Mouse (Mus musculus) left cerebral cortex, adult 18-20 months (tissue): Measurements from ENCODE around the gene Nr5a1. TPM values are rescaled to one million over a fixed set of nuclear protein-coding genes. Genes with fewer than 3 reads are reported as not detected.
A peak's percentile ranks its signal among the peaks of the same experiment; 100 is the strongest.

ENCODE experiments used
- DNase-seq, 2 experiments: peaks; one replicate each; pipeline ENCODE4 v3.0.0; 2021 to 2022; ENCODE audit warnings: low spot score in 2 of 2, mixed read lengths in 1 of 2
- total RNA-seq, 2 experiments: library from RNA; stranded (reverse); gene quantifications; 2 replicates each; pipeline ENCODE4 v1.2.3; 2021

Nr5a1 gene
- total RNA-seq, 2 experiments from 2014 or later: not detected

DNA sequence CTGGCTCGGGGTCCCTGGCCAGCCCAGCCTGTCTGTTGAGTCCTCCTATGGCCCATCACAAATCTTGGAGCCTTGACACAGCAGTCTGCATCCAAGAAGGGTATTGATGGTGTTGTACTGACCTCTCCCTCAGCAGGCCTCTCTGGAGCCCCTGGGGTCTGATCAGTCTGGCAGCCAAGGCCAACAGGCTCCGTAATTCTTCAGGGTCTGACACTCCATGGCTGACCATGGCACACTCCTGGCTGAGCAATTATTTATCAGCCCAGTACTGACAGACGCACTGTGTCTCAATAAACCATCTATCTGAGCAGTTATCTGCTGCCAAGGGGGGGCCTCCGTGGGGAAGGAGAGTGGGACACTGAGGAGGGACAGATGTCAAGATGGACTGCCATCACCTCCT lies 9.3 kb downstream of the Nr5a1 start:
- DNase-seq: no peak

DNA sequence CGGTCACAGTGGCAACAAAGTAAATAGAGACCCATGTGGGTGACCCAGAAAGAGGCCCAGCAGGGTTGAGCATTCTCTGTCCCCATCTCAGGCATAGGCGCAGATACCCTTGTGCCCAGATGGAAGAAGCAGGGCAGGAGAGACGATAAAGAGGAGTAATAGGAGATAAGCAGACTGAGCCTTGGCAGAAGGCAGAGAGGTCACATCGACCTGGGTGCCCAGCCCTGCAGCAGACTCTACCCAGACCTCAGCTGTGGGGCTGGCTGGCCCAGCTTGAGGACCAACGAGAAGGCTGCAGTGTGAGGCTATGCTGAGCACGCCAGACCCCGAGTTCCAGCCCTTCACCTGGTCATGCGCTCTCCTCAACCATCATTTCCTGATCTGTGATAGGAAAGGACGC lies 10.0 kb downstream of the Nr5a1 start:
- DNase-seq: no peak

DNA sequence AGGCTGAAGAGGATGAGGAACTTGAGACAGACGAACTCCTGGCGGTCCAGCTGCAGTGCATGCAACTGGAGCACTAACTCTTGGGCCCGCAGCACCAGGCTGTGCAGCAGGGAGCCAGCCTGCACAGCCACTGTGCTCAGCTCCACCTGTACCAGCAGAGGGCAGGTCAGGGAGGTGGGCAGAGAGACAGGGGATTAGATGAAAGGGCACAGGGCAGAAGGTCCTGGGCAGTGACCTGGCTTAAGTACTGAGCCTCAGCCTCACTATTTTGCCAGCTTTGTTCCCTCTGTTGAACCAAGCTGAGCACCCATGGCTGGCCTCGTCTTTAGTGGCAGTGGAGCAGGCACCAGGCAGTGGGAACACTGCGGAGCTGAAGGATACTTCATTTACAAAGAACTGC lies 14.2 kb downstream of the Nr5a1 start:
- DNase-seq: no peak

DNA sequence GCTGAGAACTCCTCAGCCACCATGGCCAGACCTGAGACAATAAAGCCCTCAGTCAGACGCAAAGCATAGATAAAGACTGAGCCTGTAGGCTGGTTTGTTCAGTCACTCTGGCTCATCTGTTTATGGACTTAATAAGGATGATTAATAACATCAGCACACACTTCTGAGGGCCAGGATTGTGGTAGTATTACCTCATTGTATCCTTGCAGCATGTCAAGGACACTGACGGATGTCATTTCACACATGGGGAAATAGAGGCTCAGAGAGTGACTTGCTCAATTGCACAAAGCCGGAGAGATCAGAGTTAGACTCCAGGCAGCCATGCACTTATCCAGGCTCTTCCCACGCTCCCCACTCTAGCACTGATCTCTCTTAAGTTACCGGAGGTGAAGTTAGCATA lies 15.7 kb downstream of the Nr5a1 start:
- DNase-seq: no peak

DNA sequence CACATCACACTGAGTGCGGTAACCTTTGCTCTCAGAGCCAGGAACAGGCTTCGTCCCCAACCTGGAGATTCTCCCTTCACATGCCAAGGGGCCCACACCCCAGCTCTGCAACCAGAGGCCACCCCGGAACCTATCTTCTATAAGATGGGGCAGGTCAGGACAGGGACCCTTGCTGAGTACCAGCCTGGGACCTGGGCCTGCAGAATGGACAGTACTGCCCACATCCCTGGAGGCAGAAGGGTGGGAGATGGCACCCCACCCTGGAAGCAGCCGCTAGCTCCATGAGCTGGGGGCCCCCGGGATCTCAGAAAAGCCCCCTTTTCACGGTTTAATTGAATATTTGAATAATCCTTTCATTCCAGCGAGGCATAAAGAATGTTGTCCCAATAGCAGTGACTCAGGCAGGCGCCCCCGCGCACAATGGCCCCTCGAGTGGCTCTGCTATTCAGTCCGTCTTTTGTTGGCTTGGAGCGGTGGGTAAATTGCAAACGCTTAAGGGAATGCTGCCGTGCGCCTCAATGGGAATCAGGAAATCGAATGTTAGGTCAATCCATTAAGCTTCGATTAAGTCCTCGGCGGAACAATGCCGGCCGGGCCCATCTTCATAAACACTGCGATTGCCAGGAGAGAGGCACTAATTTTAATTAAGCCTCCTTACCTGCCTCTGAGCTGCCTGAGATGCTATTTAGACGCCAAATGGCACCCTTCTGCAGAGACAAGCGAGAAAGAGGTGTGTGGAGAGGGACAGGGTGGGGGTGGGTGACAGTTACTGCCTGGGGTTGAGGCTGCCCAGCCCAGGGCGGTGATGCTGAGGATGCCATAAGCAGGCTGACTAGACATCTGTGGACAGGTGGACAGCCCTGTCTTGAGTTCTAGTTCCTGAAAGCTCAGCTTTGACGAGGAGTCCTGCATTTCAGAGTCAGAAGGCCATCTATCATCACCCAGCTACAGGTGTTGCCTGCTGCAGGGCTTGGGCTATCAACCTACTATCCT lies 16.9 kb downstream of the Nr5a1 start:
- DNase-seq: no peak

DNA sequence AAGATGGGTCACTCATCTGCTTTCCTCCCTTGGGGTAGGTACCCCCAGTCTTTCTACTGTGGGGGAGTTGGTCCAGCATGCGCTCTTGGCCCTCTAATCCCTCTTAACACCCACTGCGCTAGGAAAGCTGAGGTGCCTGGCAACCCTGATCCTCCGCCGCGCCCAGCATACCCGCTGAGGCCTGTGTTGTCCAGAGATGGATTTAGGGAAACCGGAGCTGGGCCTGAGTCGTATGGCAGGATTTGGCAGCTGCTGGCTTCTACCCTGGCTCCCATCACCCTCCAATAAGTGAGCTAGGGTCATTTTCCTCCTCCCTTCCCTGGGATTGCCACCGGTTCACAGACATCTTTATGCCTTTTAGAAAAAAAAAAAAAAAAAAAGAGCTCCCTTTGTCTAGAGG lies 18.6 kb downstream of the Nr5a1 start:
- DNase-seq: no peak

DNA sequence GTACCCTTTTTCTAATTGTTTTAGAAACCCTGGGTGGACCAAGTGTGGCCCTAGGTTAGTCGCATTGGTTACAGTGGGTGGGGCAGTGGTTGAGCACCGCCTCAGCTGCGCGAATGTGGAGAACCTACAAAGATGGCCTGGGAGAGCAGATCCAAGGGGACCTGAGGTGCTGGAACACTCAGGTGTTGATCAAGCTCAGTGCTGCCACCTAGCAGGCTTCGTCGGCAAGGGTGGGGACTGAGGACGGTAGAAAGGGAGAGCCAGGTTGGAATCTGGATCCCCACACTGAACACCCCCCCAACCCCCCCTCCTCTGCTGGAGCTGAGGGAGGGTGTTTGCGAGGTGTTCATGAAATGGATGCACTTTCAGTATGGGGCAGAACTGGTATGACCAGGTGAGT lies 22.8 kb downstream of the Nr5a1 start:
- DNase-seq: peak; percentile 30 to 63

DNA sequence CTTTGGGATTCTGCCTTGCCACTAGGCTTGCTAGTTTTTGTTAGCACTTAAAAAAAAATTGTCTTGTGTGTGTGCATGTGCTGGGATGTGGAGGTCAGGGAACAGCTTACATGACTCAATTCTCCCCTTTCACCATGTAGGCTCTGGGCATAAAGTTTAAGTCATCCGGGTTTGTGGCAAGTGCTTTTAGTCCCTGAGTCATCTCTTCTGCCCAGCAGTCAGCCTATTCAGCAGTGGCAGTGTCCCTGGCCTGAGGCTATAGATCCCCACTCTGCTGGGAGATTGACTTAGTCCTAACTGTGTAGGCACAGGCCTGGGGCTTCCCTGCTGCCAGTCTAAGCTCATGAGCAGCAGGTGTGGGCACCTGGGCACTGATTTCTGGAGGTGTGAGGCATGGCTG lies 24.5 kb downstream of the Nr5a1 start:
- DNase-seq: no peak

DNA sequence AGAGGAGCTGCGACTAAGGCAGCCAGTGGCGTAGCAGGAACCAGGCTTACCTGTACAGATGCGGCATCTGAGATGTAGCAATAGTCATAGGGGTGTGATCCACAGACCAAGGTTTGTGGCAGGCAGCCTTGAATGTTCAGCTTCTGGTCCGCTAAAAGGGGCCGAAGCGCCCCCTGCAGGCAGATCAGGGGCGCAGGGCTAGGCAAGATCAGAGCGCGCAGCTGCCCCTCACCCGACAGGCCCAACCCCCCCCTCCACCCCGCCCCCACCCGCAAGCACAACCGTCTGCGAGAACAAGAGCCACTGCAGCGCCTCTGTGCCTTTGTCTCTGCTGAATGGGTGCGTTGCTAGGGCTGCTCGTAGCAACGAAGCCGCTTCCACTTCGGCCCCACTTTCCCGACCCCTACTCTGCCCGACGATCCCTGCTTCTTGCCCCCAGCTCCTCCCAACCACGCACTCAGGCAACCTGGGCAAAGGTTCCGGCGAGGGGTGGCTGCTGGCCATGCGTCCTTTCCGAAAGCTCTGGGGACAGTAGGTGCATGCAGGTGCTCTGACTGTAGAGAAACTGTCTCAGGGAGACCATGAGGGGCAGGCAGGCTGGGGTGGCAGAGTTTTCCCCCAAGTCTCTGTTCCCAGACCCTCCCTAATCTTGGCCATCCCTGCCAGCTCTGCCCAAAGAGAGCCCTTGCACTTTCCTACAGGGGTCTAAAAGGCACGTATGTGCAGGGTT lies 25.4 kb downstream of the Nr5a1 start:
- DNase-seq: peak in 1 of 2 experiments; percentile 42

DNA sequence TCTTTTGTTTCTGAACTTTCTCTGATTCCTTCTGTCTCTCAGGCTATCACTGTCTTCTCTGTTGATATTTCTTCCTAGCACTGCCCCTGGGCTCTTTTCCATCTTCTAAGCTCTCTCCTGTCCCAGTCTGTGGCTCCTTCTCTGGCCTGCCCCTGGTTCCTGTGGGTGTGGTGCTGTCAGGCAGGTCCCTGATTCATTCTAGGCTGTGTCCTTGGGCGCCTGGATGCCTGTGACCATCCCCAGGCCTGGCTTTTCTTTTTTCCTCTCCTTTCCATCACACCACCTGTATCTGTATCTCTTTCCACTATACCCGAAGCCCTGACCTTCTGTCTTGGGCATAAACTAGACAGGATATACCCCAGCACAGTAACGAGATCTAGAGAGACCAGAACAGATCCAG lies 28.6 kb downstream of the Nr5a1 start:
- DNase-seq: no peak

DNA sequence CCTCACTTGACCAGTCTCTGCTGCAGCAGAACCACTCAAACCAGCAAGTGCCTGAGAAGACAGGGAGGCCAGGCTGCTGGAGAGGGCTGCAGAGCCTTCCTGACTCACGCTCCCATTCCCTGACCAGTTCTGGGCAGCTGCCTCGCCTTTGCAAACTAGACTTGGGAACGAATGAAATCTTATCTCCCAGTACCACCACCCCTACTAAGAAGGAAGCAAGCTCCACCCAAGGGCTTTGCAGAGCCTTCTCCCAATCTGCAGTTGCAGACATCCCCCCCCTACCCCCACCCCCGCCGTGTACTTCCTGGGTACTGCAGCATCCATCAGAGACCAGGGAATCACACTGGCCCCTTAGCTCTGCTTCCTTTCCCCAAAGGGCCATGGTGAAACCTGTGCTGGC lies 31.3 kb downstream of the Nr5a1 start:
- no peak for DNase-seq

DNA sequence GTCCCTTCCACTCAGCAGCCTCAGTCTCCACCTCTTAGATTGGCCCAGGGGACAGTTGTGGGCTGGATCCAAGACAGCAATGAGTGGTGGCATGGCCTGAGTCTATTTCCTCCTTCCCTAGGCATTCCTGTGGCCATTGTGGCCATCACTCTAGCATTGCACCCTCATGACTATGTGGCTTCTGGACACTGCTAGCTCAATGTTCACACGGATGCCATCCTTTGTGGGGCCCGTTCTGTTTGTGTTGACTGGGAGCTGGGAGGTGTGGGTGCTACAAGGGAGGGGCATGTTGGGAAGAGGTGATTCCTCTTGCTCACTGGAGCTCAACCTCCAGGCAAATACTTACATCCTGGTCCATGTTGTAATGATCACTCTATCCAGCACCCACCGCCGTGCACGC lies 32.1 kb downstream of the Nr5a1 start:
- DNase-seq: no peak

DNA sequence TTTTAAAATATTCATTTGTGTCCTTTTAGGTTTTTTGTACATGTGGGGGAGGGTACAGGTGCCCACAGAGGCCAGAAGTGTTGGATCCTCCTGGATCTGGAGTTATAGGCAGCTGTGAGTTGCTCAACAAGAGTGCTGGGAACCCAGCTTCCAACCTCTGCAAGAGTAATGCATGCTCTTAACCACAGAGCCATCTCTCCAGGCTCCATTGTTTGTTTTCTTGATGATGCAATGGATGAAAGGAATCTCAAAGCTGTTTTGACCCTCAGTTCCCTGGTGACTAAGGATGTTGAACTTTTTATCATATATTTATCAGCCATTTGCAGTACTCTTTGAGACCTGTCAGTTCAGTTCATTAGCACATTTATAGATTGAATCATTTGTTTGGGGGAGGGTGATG lies 35.4 kb downstream of the Nr5a1 start:
- DNase-seq: no peak

DNA sequence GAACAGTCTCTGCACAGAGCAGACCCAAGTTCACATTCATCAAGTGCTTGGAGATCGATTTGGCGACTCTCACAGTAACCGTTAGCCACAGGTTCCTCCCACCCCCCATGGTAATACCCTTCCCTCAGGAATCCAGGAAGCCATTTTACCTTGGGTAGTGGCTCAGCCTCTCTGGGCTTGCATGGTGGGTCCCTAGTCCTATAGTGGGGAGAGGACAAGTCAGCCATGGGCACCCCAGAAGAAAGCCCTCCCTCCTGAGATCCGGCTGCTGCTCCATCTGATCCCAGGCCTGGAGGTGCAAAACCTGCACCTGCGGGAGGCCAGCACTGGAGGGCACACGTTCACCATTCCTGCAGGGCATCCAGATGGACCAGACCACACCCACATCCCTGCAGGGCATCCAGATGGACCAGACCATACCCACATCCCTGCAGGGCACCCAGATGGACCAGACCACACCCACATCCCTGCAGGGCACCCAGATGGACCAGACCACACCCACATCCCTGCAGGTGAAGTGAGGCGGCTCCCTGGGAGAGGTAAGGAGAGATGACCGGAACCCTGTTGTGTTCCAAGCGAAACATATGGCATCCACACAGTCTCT lies 38.9 kb downstream of the Nr5a1 start:
- no peak for DNase-seq

DNA sequence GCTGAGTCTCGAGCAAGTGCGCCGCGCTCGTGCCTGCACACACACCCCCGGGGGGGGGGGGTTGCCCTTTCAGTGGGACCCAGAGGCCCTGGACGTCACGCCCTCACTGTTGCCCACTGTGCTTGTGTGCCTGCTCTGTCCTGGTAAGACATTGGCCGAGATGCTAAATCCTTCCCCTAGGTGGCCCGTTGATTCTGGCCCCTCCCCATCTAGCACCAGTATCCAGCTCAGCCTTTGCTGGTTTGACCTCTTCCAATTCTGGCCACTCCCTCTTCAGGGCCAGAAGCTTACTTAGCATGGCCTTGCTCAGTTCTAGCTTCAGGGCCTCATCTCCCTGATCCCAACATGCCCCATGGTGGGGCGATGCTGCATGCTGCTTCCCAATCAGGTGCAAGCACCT lies 41.8 kb downstream of the Nr5a1 start:
- no peak for DNase-seq

DNA sequence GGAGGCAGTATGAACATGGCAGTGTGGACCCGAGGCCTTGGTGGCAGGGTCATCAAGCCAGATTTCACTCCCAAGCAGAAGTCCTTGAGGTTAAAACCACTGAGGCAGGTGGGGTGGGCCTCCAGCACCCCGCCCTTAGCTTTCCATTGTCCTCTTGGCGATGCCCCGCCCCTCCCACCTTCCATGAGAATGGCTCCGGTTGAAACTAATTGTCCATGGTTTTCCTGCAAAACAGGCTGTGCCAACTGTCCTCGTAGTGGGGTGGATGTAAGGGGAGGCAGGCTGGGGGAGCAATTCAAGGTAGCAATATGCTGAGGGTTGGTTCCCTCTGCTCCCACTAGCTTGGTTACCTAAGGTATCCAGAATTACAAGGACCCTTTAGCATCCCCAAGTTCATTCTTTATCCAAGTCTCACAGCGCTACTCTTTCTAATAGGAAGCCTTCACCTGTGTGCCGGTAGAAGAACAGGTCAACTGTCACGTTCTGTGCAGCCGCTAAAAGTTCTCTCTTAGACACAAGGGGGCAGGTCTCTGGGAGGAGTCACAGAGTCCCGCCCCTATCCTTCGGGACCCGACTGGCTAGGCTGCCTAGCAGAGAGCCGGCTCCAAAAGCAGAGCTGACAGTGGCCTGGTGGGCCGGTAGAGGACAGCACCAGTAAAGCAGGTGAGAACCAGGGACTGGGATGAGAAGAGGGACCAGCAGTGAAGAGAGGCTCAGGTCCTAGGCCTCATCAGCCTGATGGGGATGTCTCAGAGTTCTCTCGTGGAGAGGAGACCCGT lies 45.4 kb downstream of the Nr5a1 start:
- no peak for DNase-seq

DNA sequence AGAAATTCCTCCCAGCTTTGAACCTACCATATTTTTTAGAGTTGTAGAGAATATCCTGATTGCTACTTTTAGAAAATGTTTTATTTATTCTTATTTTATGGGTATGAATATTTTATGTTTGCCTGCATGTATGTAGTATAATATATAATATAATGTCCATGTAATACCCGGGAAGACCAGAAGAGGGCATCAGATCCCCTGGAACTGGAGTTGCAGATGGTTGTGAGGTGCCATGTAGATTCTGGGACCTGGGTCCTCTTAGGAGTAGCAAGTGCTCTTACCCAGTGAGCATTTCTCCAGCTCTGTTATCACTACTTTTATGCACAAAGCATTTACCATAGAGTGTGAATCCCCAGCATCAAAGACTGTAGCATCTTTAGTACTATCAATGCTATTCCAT lies 52.9 kb downstream of the Nr5a1 start:
- no peak for DNase-seq

DNA sequence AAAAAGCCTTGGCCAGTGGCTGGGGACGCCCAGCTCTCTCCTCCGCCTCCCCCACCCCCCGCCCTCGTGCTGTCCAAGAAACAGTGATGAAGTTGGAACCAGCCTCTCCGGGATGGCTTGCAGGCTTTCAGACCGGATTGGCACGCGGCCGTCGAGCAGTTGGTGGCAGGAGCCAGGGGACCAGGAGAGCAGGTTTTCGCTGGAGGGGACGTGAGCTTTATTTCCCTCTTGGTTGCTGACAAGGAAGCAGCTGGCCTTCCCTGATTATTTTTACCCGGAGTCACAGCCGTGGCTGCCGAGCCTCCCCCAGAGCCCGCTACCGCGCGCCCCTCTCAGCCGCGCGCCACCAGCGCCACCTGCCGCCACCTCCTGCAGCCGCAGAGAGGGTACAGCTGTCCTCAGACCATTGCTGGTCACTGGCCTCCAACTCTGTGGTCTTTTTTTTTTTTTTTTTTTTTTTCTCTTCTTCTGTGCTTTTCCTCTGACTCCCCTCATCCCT lies 56.0 kb downstream of the Nr5a1 start:
- peak; percentile 75 to 79 for DNase-seq

DNA sequence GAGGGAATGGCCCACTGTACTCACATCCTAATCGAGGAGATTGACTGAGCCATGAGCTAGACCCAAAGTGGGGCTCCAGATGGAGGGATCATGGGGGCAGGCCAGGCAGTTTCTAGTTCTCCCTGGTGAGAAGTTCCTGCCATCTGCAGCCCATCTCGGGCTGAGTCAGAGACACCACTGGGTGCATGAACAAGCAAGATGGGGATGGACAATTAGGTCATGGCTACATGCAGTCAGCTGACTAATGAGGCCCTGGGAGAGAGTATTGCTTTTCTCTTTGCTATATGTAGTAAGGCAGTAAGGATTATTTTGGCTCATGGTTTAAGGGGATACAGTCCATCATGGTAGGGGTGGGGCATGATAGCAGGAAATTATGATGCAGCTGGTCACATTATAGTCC lies 60.6 kb downstream of the Nr5a1 start:
- no peak for DNase-seq

DNA sequence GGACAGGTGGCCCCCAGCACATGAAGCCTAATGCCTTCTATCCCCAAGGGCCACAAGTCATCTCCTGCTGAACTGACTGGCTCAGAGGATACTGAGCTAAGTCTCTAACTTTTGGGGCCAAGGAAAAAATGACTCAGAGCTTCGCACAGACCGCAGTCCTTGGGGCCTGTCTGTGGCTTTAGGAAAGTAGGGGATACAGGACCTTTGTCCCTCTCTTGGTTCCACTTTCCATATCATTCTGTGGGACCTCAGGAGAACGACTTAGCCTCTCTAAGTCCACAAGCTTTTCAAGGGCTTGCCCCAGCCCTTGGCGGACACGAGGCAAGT lies 61.1 kb downstream of the Nr5a1 start:
- no peak for DNase-seq
